ENCODE assay signal across 22 mouse cellular contexts in genomic region chr15:52858682-52859081, GRCm38 (mm10).
"Had no signal": no experiment of that assay in that cellular context is flagged by ENCODE, and none has a peak within 500 bp of the region (broad histone marks: within the 10 kb centered on the region; RNA-seq: fewer than 3 reads in every experiment).

No protein-coding gene starts in this region.

- ATAC-seq: intestine, embryonic 16.5 days; liver, postnatal 0 days; lung, postnatal 0 days; midbrain, embryonic 13.5 days; midbrain, embryonic 16.5 days had no signal

- H3K4me3 ChIP-seq: limb, embryonic 12.5 days; limb, embryonic 15.5 days; midbrain, embryonic 10.5 days; midbrain, embryonic 13.5 days; myocyte; stomach, embryonic 15.5 days had no signal

- H3K27ac ChIP-seq: limb, embryonic 12.5 days; limb, embryonic 15.5 days; liver, embryonic 14.5 days; macrophage; midbrain, embryonic 10.5 days; midbrain, embryonic 13.5 days; stomach, embryonic 15.5 days had no signal

- DNase-seq: kidney, adult 18-20 months; kidney, adult 9 months; kidney, postnatal 14 days; kidney, postnatal 4 days; left cerebral cortex, postnatal 4 days; liver, postnatal 0 days; lung, embryonic 14.5 days; right cerebral cortex, postnatal 14 days; spleen, adult 18-20 months; thymus, adult 18-20 months; thymus, postnatal 36 days had no signal
